In genomic region chr4:63056641-63057415, GRCm38 (mm10) we compare ENCODE assay signal across 8 mouse cellular contexts.
DNase-seq lines count a peak whose midpoint lies in the region; ATAC-seq and TF ChIP-seq lines count a peak whose summit lies in the region.

No protein-coding gene starts in this region.

- no peak for TF ChIP-seq POLR2A in lung, adult 2 months (IDR thresholded peaks at IDR 0.05; ENCODE audit: borderline replicate concordance, extremely low read depth, low read depth, low read length)

- H3K27ac ChIP-seq in lung, embryonic 15.5 days: peak overlapping the region; percentile 45
- H3K27ac ChIP-seq in forebrain, embryonic 13.5 days: no peak overlapping the region; the same call in 1 of the 2 replicates
- H3K27ac ChIP-seq in limb, embryonic 12.5 days: peak overlapping the region; percentile 77
- peak overlapping the region; percentile 59 for H3K27ac ChIP-seq in stomach, embryonic 15.5 days

- no peak overlapping the region for H3K4me3 ChIP-seq in lung, embryonic 15.5 days
- H3K4me3 ChIP-seq in forebrain, embryonic 13.5 days: no peak overlapping the region
- no peak overlapping the region for H3K4me3 ChIP-seq in limb, embryonic 12.5 days (replicated peaks)
- no peak overlapping the region for H3K4me3 ChIP-seq in stomach, embryonic 15.5 days (replicated peaks)
- H3K4me3 ChIP-seq in lung, adult 2 months (replicated peaks; ENCODE audit: extremely low read depth, low read depth, low read length): no peak overlapping the region

- no peaks in the 10 kb centered on the region for H3K36me3 ChIP-seq in lung, embryonic 15.5 days
- no peaks in the 10 kb centered on the region for H3K36me3 ChIP-seq in forebrain, embryonic 13.5 days (ENCODE audit: poor library complexity, severe bottlenecking)
- H3K36me3 ChIP-seq in limb, embryonic 12.5 days: peaks cover 1% of the 10 kb centered on the region; the same call in 1 of the 2 replicates
- H3K36me3 ChIP-seq in stomach, embryonic 15.5 days: 0 out of 2 replicates have a peak, but pooled peaks cover 1% of the 10 kb centered on the region

- WGBS in lung, embryonic 15.5 days: 18% methylated on average over 7 of the region's 7 CpGs
- WGBS in forebrain, embryonic 13.5 days: 39% methylated on average over 7 of the region's 7 CpGs
- 31% methylated on average over 7 of the region's 7 CpGs for WGBS in limb, embryonic 12.5 days
- WGBS in stomach, embryonic 15.5 days: 31% methylated on average over 7 of the region's 7 CpGs
- WGBS in lung, adult 2 months: 45% methylated on average over 7 of the region's 7 CpGs

- no peaks in the 10 kb centered on the region for H3K27me3 ChIP-seq in lung, embryonic 15.5 days
- H3K27me3 ChIP-seq in forebrain, embryonic 13.5 days: no peaks in the 10 kb centered on the region
- no peaks in the 10 kb centered on the region for H3K27me3 ChIP-seq in limb, embryonic 12.5 days
- H3K27me3 ChIP-seq in stomach, embryonic 15.5 days (replicated peaks): no peaks in the 10 kb centered on the region

- H3K4me1 ChIP-seq in lung, embryonic 15.5 days: peaks cover 59% of the 10 kb centered on the region
- H3K4me1 ChIP-seq in forebrain, embryonic 13.5 days: peaks cover 13% of the 10 kb centered on the region
- H3K4me1 ChIP-seq in limb, embryonic 12.5 days (replicated peaks): peaks cover 75% of the 10 kb centered on the region
- H3K4me1 ChIP-seq in stomach, embryonic 15.5 days: peaks cover 18% of the 10 kb centered on the region
- peaks cover 3% of the 10 kb centered on the region for H3K4me1 ChIP-seq in lung, adult 2 months (ENCODE audit: control insufficient read depth, insufficient read depth, low read length)

- H3K9me3 ChIP-seq in lung, embryonic 15.5 days: no peaks in the 10 kb centered on the region
- no peaks in the 10 kb centered on the region for H3K9me3 ChIP-seq in forebrain, embryonic 13.5 days (replicated peaks)
- no peaks in the 10 kb centered on the region for H3K9me3 ChIP-seq in limb, embryonic 12.5 days
- no peaks in the 10 kb centered on the region for H3K9me3 ChIP-seq in stomach, embryonic 15.5 days

- no peak overlapping the region for H3K9ac ChIP-seq in lung, embryonic 15.5 days
- H3K9ac ChIP-seq in forebrain, embryonic 13.5 days: no peak overlapping the region
- H3K9ac ChIP-seq in limb, embryonic 12.5 days (replicated peaks): no peak overlapping the region
- H3K9ac ChIP-seq in stomach, embryonic 15.5 days: no peak overlapping the region

- H3K4me2 ChIP-seq in lung, embryonic 15.5 days: no peak overlapping the region
- no peak overlapping the region for H3K4me2 ChIP-seq in forebrain, embryonic 13.5 days
- no peak overlapping the region for H3K4me2 ChIP-seq in limb, embryonic 12.5 days
- 0 out of 2 replicates have a peak overlapping the region, but pooled peaks have one; percentile 10 for H3K4me2 ChIP-seq in stomach, embryonic 15.5 days

- no peak for DNase-seq in lung, postnatal 36 days
- no peak for DNase-seq in spleen, postnatal 10 days (ENCODE audit: low spot score in 2 of 2)
- DNase-seq in c-Kit-positive CD71-positive TER-119-positive erythroid progenitor cells, embryonic 14.5 days (ENCODE audit: low spot score): no peak
- no peak for DNase-seq in lung, adult 2 months

- no peak for TF ChIP-seq CTCF in lung, adult 2 months (IDR thresholded peaks at IDR 0.05; ENCODE audit: insufficient read depth, low read length)

- ATAC-seq in lung, embryonic 15.5 days (ENCODE audit: borderline replicate concordance, extremely low read depth, low FRiP score, low TSS enrichment): peak; percentile 40
- ATAC-seq in forebrain, embryonic 13.5 days: peak; percentile 55
- ATAC-seq in limb, embryonic 12.5 days (ENCODE audit: insufficient number of reproducible peaks, insufficient read depth, low FRiP score, low TSS enrichment, low read depth): no peak
- peak; percentile 48; the same call in 1 of the 2 replicates for ATAC-seq in stomach, embryonic 15.5 days (ENCODE audit: insufficient read depth, low FRiP score, low read depth)
